Mouse (Mus musculus): Measurements from ENCODE around the gene Mmp9. TPM values are rescaled to one million over a fixed set of nuclear protein-coding genes. Genes with fewer than 3 reads are reported as not detected.

Mmp9 gene
- polyA plus RNA-seq, 1 experiment from 2014 or later: 5.0 TPM

DNA sequence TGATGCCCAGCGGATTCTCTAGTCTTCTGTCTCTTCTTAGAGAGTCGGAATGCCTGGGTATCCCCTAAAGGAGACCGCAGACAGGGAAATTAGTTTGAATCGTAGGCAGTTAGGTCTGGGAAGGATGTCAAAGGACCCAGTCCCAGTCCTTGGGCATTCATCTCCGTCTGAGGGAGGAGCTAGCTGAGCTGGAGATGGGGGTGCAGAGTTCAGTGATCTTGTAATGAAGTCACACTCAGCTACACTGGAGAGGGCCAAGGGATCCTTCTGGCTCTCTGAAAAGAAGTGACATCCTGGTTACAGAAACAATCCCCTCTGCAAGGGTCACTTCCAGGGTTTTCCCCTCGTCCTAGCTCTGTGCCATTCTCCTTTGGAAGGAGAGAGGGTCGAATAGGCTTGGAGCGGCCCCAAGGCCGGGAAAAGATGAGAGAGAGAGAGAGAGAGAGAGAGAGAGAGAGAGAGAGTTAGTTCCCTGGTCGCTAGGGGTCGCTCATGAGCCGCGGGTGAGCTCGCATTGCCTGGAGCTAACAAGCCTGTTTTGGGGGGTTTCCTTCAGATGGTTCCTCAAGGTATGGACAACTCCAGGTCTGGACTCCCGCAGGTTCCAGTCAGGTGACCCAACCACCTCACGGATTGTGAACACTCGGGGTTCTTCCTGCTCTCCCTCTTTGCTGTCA is 21.1 kb downstream of the Mmp9 start:
- Histone ChIP-seq H3K9ac (peak overlapping the region; percentile 53; the same call in 1 of the 2 replicates), H3K27ac (no peak overlapping the region), H3K4me1 (peaks cover 21% of the 10 kb centered on the region)

DNA sequence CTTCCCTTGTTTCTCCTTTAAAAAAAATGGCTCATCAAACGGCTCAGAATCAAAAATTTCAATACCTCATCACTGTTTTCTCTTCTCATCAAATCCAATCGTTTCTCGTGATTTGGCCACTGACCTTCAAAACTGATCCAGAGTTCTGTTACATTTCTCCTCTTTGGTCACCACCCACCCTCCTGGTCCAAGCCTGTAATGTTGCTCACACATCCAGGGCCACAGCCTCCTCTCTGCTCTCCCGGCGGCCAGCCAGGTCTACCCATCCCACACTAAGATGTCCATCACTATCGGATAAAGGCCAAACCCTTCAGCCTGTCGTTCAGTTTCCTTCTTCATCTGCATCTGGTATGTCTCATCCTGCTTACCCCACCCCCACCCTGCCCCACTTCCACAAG is 21.6 kb downstream of the Mmp9 start:
- Histone ChIP-seq H3K4me3 (no peak overlapping the region), H3K27me3 (replicated peaks) (peaks cover 28% of the 10 kb centered on the region), H3K4me2 (replicated peaks) (no peak overlapping the region), H3K36me3 (no peaks in the 10 kb centered on the region), H3K9me3 (no peaks in the 10 kb centered on the region), H3K4me1 (peaks cover 21% of the 10 kb centered on the region), H3K9ac (no peak overlapping the region), H3K27ac (no peak overlapping the region)
- WGBS: 55% methylated on average over 7 of the region's 7 CpGs
- no peak for ATAC-seq (ENCODE audit: low FRiP score, low read depth)

More for the DNA sequence above, 21.1 kb downstream of the Mmp9 start:
- H3K4me2 ChIP-seq (replicated peaks): peak overlapping the region; percentile 75
- H3K36me3 ChIP-seq: no peaks in the 10 kb centered on the region
- H3K9me3 ChIP-seq: no peaks in the 10 kb centered on the region
- no peak for ATAC-seq (ENCODE audit: low FRiP score, low read depth)
- peaks cover 22% of the 10 kb centered on the region for H3K27me3 ChIP-seq (replicated peaks)
- no peak overlapping the region; the same call in 1 of the 2 replicates for H3K4me3 ChIP-seq
- WGBS: 7% methylated on average over 17 of the region's 17 CpGs

DNA sequence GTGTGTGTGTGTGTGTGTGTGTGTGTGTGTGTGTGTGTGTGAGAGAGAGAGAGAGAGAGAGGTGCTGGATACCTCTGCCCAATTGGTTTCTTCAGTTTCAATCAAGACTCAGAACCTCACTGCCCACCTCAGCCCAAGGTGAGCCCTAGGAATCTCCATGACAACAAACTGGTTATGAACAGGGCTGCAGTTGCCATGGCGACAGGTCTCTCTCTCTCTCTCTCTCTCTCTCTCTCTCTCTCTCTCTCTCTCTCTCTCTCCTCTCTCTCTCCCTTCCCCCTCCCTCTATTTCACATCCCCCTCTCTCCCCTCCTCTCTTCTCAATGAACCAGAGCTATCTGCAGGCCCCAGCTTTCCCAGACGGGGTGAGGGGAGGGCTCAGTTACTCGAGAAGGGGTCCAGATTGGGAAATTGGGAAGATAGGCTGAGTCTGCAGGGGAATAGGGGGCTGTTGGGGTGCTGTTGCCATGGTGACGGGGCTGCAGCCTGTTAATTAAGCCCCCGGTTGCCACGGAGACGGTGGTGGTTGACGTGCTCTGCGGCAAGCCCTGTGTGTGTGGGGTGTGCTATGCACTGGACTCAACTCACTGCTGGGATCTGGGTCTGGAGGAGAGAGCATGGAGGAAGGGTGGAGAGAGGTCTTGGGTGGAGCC is 23.8 kb downstream of the Mmp9 start:
- ATAC-seq (ENCODE audit: low FRiP score, low read depth): peak; percentile 38
- no peaks in the 10 kb centered on the region for H3K9me3 ChIP-seq
- H3K27ac ChIP-seq: no peak overlapping the region
- peaks cover 49% of the 10 kb centered on the region for H3K27me3 ChIP-seq (replicated peaks)
- WGBS: 30% methylated on average over 9 of the region's 9 CpGs
- H3K4me3 ChIP-seq: no peak overlapping the region
- H3K9ac ChIP-seq: no peak overlapping the region
- no peaks in the 10 kb centered on the region for H3K36me3 ChIP-seq
- peaks cover 41% of the 10 kb centered on the region for H3K4me1 ChIP-seq
- peak overlapping the region; percentile 29 for H3K4me2 ChIP-seq (replicated peaks)

DNA sequence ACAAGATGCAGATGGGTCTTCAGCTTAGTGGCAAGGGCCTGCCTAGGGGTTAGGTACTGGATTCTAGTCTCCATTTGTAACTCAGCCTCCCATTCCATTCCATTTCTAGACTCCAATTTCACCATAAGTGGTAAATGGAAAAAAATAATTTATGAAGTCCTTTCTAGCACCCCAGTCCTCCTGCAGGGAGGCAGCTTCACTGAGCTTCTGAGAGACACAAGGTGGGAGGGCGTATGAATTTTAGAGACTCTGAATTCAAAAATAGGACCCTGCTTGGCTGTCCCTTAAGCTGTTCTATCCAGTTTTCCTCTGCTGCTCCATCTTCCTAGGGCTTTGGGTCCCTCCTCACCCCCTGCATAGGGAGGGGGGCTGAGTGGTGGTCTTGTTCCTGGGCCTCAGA is 24.4 kb downstream of the Mmp9 start:
- peaks cover 55% of the 10 kb centered on the region for H3K27me3 ChIP-seq (replicated peaks)
- no peaks in the 10 kb centered on the region for H3K9me3 ChIP-seq
- H3K4me3 ChIP-seq: no peak overlapping the region
- H3K27ac ChIP-seq: no peak overlapping the region
- no peak overlapping the region for H3K9ac ChIP-seq
- H3K4me2 ChIP-seq (replicated peaks): peak overlapping the region; percentile 29
- WGBS: 92% methylated on average over 1 of the region's 1 CpGs
- peaks cover 47% of the 10 kb centered on the region for H3K4me1 ChIP-seq
- H3K36me3 ChIP-seq: no peaks in the 10 kb centered on the region
- no peak for ATAC-seq (ENCODE audit: low FRiP score, low read depth)

GRCm38 (mm10) chr2:164966381-164966780 is 25.8 kb downstream of the Mmp9 start:
- Histone ChIP-seq H3K27ac (no peak overlapping the region), H3K4me2 (replicated peaks) (no peak overlapping the region), H3K4me1 (peaks cover 52% of the 10 kb centered on the region), H3K36me3 (no peaks in the 10 kb centered on the region), H3K27me3 (replicated peaks) (peaks cover 69% of the 10 kb centered on the region), H3K9ac (no peak overlapping the region), H3K4me3 (no peak overlapping the region), H3K9me3 (no peaks in the 10 kb centered on the region)
- ATAC-seq (ENCODE audit: low FRiP score, low read depth): no peak
- 17% methylated on average over 8 of the region's 8 CpGs for WGBS

GRCm38 (mm10) chr2:164967193-164967592 is 26.6 kb downstream of the Mmp9 start:
- no peaks in the 10 kb centered on the region for H3K36me3 ChIP-seq
- no peaks in the 10 kb centered on the region for H3K9me3 ChIP-seq
- no peak for ATAC-seq (ENCODE audit: low FRiP score, low read depth)
- H3K4me3 ChIP-seq: no peak overlapping the region
- H3K27me3 ChIP-seq (replicated peaks): peaks cover 77% of the 10 kb centered on the region
- peak overlapping the region; percentile 71; the same call in 1 of the 2 replicates for H3K4me2 ChIP-seq (replicated peaks)
- H3K27ac ChIP-seq: 0 out of 2 replicates have a peak overlapping the region, but pooled peaks have one; percentile 64
- 13% methylated on average over 6 of the region's 6 CpGs for WGBS
- H3K4me1 ChIP-seq: peaks cover 50% of the 10 kb centered on the region
- H3K9ac ChIP-seq: no peak overlapping the region

DNA sequence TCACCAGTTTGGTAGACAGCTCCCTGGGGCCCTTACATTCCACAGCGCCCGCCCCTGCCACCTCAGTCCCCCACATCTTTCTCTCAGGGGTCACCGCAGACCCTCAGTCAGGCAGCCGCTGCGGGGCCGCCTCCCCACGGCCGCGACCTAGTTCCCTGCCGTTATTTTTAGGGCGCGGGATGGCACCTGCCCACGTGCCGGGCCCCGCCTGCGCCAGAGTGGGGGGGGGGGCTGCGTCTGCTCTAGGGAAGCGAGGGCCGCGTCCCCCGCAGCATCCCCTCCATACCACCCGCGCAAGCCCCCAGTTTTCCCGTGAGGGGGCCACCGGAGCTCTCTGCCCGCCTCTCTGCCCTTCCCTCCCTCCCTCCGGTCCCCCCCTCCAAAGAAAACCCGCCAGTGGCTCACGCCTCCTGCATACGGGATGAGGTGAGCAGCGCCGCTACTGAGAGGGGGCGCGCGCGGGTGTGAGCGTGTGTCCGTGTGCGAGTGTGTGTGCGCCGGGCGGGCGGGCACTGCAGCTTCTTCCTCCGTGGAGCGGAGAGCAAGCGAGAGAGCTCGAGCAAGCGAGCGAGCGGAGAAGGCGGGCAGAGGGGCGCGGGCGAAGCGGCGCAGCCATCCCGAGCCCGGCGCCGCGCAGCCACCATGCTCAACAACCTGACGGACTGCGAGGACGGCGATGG is 27.3 kb downstream of the Mmp9 start:
- 1% methylated on average over 65 of the region's 65 CpGs for WGBS
- Histone ChIP-seq H3K9me3 (no peaks in the 10 kb centered on the region), H3K27me3 (replicated peaks) (peaks cover 80% of the 10 kb centered on the region), H3K27ac (peak overlapping the region; percentile 64), H3K4me1 (peaks cover 50% of the 10 kb centered on the region), H3K4me2 (replicated peaks) (peak overlapping the region; percentile 71), H3K36me3 (no peaks in the 10 kb centered on the region), H3K9ac (peak overlapping the region; percentile 49), H3K4me3 (peak overlapping the region; percentile 42)
- ATAC-seq (ENCODE audit: low FRiP score, low read depth): 0 out of 2 replicates have a peak, but pooled peaks have one; percentile 26

GRCm38 (mm10) chr2:164968451-164968851 is 27.9 kb downstream of the Mmp9 start:
- Histone ChIP-seq H3K4me1 (peaks cover 47% of the 10 kb centered on the region), H3K4me2 (replicated peaks) (peak overlapping the region; percentile 71), H3K9ac (peak overlapping the region; percentile 49), H3K9me3 (no peaks in the 10 kb centered on the region), H3K36me3 (no peaks in the 10 kb centered on the region), H3K27ac (peak overlapping the region; percentile 64), H3K4me3 (peak overlapping the region; percentile 42), H3K27me3 (replicated peaks) (peaks cover 76% of the 10 kb centered on the region)
- 0 out of 2 replicates have a peak, but pooled peaks have one; percentile 22 for ATAC-seq (ENCODE audit: low FRiP score, low read depth)
- under 1% methylated on average over 29 of the region's 29 CpGs for WGBS

DNA sequence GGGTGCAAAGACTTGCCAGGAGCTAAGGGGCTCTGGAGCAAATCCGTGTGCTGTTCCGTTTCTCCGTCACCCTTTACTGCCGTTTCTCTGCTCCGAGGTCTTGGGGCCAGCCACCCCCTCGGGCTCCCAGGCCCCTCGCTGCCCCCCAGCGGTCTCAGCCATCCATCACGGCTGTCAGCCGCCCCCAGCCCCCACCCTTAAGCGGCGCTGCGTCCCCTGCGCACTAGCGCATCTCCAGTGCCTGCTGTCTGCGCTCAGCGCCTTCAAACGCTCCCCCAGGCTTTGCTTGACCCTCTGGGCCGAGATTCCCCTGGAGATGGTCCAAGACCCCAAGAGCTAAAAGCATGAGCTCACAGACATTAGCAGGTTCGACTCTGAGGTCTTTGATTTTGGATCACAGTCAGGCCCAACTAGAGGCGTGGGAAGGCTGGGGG is 28.8 kb downstream of the Mmp9 start:
- peak overlapping the region; percentile 49 for H3K9ac ChIP-seq
- H3K4me2 ChIP-seq (replicated peaks): peak overlapping the region; percentile 71
- peaks cover 76% of the 10 kb centered on the region for H3K27me3 ChIP-seq (replicated peaks)
- WGBS: 2% methylated on average over 21 of the region's 21 CpGs
- H3K36me3 ChIP-seq: no peaks in the 10 kb centered on the region
- H3K9me3 ChIP-seq: no peaks in the 10 kb centered on the region
- H3K4me1 ChIP-seq: peaks cover 43% of the 10 kb centered on the region
- ATAC-seq (ENCODE audit: low FRiP score, low read depth): no peak
- H3K4me3 ChIP-seq: peak overlapping the region; percentile 42
- no peak overlapping the region for H3K27ac ChIP-seq

- H3K36me3 ChIP-seq: no peaks in the 10 kb centered on the region
- peaks cover 70% of the 10 kb centered on the region for H3K27me3 ChIP-seq (replicated peaks)
- no peaks in the 10 kb centered on the region for H3K9me3 ChIP-seq
- H3K4me3 ChIP-seq: peak overlapping the region; percentile 16
- peak overlapping the region; percentile 71 for H3K4me2 ChIP-seq (replicated peaks)
- ATAC-seq (ENCODE audit: low FRiP score, low read depth): 0 out of 2 replicates have a peak, but pooled peaks have one; percentile 9
- H3K9ac ChIP-seq: 0 out of 2 replicates have a peak overlapping the region, but pooled peaks have one; percentile 48
- under 1% methylated on average over 42 of the region's 42 CpGs for WGBS
- peaks cover 37% of the 10 kb centered on the region for H3K4me1 ChIP-seq
- H3K27ac ChIP-seq: no peak overlapping the region
Observed at GRCm38 (mm10) chr2:164970631-164971196, 30.1 kb downstream of the Mmp9 start.

DNA sequence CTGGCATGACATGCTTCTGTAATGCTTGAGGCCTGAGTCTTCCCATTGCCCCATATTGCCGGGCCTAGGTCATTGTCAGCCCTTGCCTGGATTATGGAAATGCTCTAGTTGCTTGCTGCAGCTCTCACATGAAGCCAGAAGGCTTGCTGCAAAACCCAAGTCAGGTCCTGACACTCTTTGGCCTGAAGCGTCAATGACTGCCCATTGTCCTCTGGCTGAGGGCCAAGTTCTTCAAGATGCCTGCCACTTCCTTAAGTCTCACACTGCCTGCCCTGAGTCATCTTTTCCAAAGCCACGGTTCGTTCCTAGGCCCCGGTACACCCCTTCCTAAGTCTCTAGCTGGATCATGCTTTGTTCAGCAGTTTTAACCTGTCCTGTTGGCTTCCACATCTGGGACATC is 32.1 kb downstream of the Mmp9 start:
- no peak for ATAC-seq (ENCODE audit: low FRiP score, low read depth)
- Histone ChIP-seq H3K27me3 (replicated peaks) (peaks cover 51% of the 10 kb centered on the region), H3K9me3 (no peaks in the 10 kb centered on the region), H3K4me3 (no peak overlapping the region), H3K27ac (no peak overlapping the region), H3K4me2 (replicated peaks) (no peak overlapping the region), H3K36me3 (no peaks in the 10 kb centered on the region), H3K9ac (no peak overlapping the region), H3K4me1 (peaks cover 33% of the 10 kb centered on the region)
- 82% methylated on average over 5 of the region's 5 CpGs for WGBS

DNA sequence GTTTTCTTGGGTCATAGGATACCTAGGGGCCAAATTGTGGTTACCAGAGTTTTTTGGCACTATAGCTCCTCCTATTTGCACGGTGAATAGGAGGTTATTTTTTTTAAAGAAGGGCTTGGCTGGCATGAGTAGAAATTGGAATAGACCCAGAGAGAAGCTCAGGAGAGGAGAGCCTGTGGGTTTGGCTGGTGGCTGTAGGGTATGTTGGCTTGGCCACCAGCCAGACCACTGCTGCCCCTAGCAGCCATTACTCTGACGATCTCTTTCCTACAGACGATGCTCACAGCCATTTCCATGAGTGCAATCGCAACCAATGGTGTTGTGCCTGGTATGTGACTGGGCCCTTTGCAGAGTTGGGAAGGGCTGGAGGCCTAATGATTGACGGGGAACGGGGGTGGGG is 35.0 kb downstream of the Mmp9 start:
- no peak overlapping the region for H3K9ac ChIP-seq
- H3K36me3 ChIP-seq: no peaks in the 10 kb centered on the region
- peaks cover 5% of the 10 kb centered on the region for H3K4me1 ChIP-seq
- H3K9me3 ChIP-seq: no peaks in the 10 kb centered on the region
- peaks cover 25% of the 10 kb centered on the region for H3K27me3 ChIP-seq (replicated peaks)
- no peak for ATAC-seq (ENCODE audit: low FRiP score, low read depth)
- 84% methylated on average over 6 of the region's 6 CpGs for WGBS
- no peak overlapping the region for H3K4me3 ChIP-seq
- no peak overlapping the region for H3K4me2 ChIP-seq (replicated peaks)
- no peak overlapping the region for H3K27ac ChIP-seq

All from neural tube, embryonic 12.5 days (tissue).